Mouse (Mus musculus) midbrain, embryonic 11.5 days (tissue): ENCODE measurements around the gene Stbd1. TPM values are rescaled to one million over a fixed set of nuclear protein-coding genes. Genes with fewer than 3 reads are reported as not detected.

Source experiments
- ATAC-seq: fragments of 200-750 bp; cut with Nextera tagmentation; 2 replicates; pipeline ENCODE4 v1.8.0; 2017; ENCODE audit warnings: moderate TSS enrichment, moderate library complexity; ENCODE audit not compliant: low FRiP score
- DNase-seq: peaks from one replicate; pipeline ENCODE4 v3.0.0; 2015; ENCODE audit warnings: low spot score; ENCODE audit errors: missing footprints
- H3K27ac ChIP-seq: fragments of 300-500 bp; sonication (generic); 2 replicates; pipeline ENCODE4 v1.5.1; 2014; ENCODE audit warnings: low read depth, low read length
- H3K27me3 ChIP-seq: fragments of 300-500 bp; sonication (generic); 2 replicates; pipeline ENCODE4 v1.6.1; 2014; ENCODE audit warnings: mild to moderate bottlenecking, low read length, moderate library complexity, mixed read lengths; ENCODE audit not compliant: control insufficient read depth, insufficient read depth
- H3K36me3 ChIP-seq: fragments of 300-500 bp; sonication (generic); 2 replicates; pipeline ENCODE4 v1.6.1; 2014; ENCODE audit warnings: mild to moderate bottlenecking, low read length, moderate library complexity, mixed read lengths; ENCODE audit not compliant: control insufficient read depth, insufficient read depth
- H3K4me1 ChIP-seq: fragments of 300-500 bp; sonication (generic); 2 replicates; pipeline ENCODE4 v1.6.1; 2014; ENCODE audit warnings: low read length; ENCODE audit not compliant: control insufficient read depth, insufficient read depth
- H3K4me2 ChIP-seq: fragments of 300-500 bp; sonication (generic); 2 replicates; pipeline ENCODE4 v1.6.1; 2014; ENCODE audit warnings: mild to moderate bottlenecking, moderate library complexity
- H3K4me3 ChIP-seq: fragments of 300-500 bp; sonication (generic); 2 replicates; pipeline ENCODE4 v1.5.1; 2014; ENCODE audit warnings: low read depth, low read length
- H3K9ac ChIP-seq: fragments of 300-500 bp; sonication (generic); 2 replicates; pipeline ENCODE4 v1.6.1; 2014; ENCODE audit warnings: low read length
- H3K9me3 ChIP-seq: fragments of 300-500 bp; sonication (generic); 2 replicates; pipeline ENCODE4 v1.6.1; 2016; ENCODE audit warnings: low read length; ENCODE audit not compliant: control insufficient read depth
- WGBS: fragments of 180-500 bp; shearing (Covaris S2); extraction: QIAGEN DNeasy Blood & Tissue Kit; methylation state at CpG from one replicate; pipeline ENCODE4 v1.1.7; 2014; 5-methylcytosine and 5-hydroxymethylcytosine counted together
- polyA plus RNA-seq: library from polyadenylated mRNA; unstranded; fragments of >200 nt; fragmentation: Nextera tagmentation; extraction: Ambion mirVana; gene quantifications from 2 replicates; pipeline ENCODE4 v1.2.1, GENCODE M21; 2014

Gene Stbd1
- polyA plus RNA-seq, 1 experiment from 2014 or later, result 6.8 TPM

- Histone ChIP-seq H3K4me3 (no peak overlapping the region), H3K4me1 (no peaks in the 10 kb centered on the region), H3K27ac (no peak overlapping the region), H3K9me3 (no peaks in the 10 kb centered on the region), H3K9ac (no peak overlapping the region), H3K36me3 (no peaks in the 10 kb centered on the region), H3K4me2 (no peak overlapping the region), H3K27me3 (no peaks in the 10 kb centered on the region)
- DNase-seq (no peak), ATAC-seq (no peak)
- WGBS, result 92% methylated on average over 14 of the region's 14 CpGs
These were observed 23.3 kb upstream of the Stbd1 start for GRCm38 (mm10) chr5:92579559-92579958.

- ATAC-seq (no peak), DNase-seq (peak; percentile 76)
- Histone ChIP-seq H3K27ac (no peak overlapping the region), H3K9me3 (no peaks in the 10 kb centered on the region), H3K4me1 (no peaks in the 10 kb centered on the region), H3K36me3 (no peaks in the 10 kb centered on the region), H3K27me3 (no peaks in the 10 kb centered on the region), H3K4me3 (no peak overlapping the region), H3K4me2 (no peak overlapping the region), H3K9ac (no peak overlapping the region)
- WGBS, result 75% methylated on average over 10 of the region's 10 CpGs
These were observed 16.9 kb upstream of the Stbd1 start for GRCm38 (mm10) chr5:92585932-92586331.

- ATAC-seq (no peak), DNase-seq (peak; percentile 17)
- Histone ChIP-seq H3K4me3 (no peak overlapping the region), H3K4me2 (no peak overlapping the region), H3K9ac (no peak overlapping the region), H3K4me1 (no peaks in the 10 kb centered on the region), H3K9me3 (no peaks in the 10 kb centered on the region), H3K36me3 (no peaks in the 10 kb centered on the region), H3K27me3 (no peaks in the 10 kb centered on the region), H3K27ac (no peak overlapping the region)
- 83% methylated on average over 5 of the region's 5 CpGs for whole genome bisulfite sequencing
These were observed 7.8 kb upstream of the Stbd1 start for GRCm38 (mm10) chr5:92595026-92595425.

- no peak overlapping the region for H3K9ac ChIP-seq
- no peaks in the 10 kb centered on the region for H3K4me1 ChIP-seq
- no peaks in the 10 kb centered on the region for H3K36me3 ChIP-seq
- H3K9me3 ChIP-seq, result no peaks in the 10 kb centered on the region
- H3K4me2 ChIP-seq, result no peak overlapping the region
- DNase-seq (peak; percentile 77), ATAC-seq (no peak)
- H3K27ac ChIP-seq, result no peak overlapping the region
- WGBS, result 90% methylated on average over 8 of the region's 8 CpGs
- no peak overlapping the region for H3K4me3 ChIP-seq
- no peaks in the 10 kb centered on the region; the same call in none of the 2 replicates for H3K27me3 ChIP-seq
These were observed 6.0 kb upstream of the Stbd1 start for GRCm38 (mm10) chr5:92596865-92597264.

- 0 out of 2 replicates have a peak, but pooled peaks cover 2% of the 10 kb centered on the region for H3K4me1 ChIP-seq
- H3K27ac ChIP-seq, result no peak overlapping the region
These were observed 3.8 kb upstream of the Stbd1 start for GRCm38 (mm10) chr5:92599030-92599429.

GRCm38 (mm10) chr5:92604452-92605247, 1.8 kb downstream of the Stbd1 start:
- no peaks in the 10 kb centered on the region; the same call in none of the 2 replicates for H3K27me3 ChIP-seq
- no peak overlapping the region for H3K27ac ChIP-seq

More at GRCm38 (mm10) chr5:92599030-92599429, 3.8 kb upstream of the Stbd1 start:
- 89% methylated on average over 10 of the region's 10 CpGs for WGBS
- no peaks in the 10 kb centered on the region for H3K36me3 ChIP-seq
- H3K27me3 ChIP-seq, result no peaks in the 10 kb centered on the region; the same call in none of the 2 replicates
- H3K9me3 ChIP-seq, result no peaks in the 10 kb centered on the region
- H3K9ac ChIP-seq, result no peak overlapping the region
- no peak overlapping the region for H3K4me3 ChIP-seq
- DNase-seq (no peak), ATAC-seq (no peak)
- no peak overlapping the region for H3K4me2 ChIP-seq

GRCm38 (mm10) chr5:92607492-92608229, 4.8 kb downstream of the Stbd1 start:
- Histone ChIP-seq H3K9ac (no peak overlapping the region), H3K4me3 (no peak overlapping the region), H3K27ac (no peak overlapping the region), H3K9me3 (no peaks in the 10 kb centered on the region), H3K36me3 (no peaks in the 10 kb centered on the region), H3K4me2 (no peak overlapping the region), H3K4me1 (no peaks in the 10 kb centered on the region), H3K27me3 (no peaks in the 10 kb centered on the region)
- DNase-seq (no peak), ATAC-seq (no peak)
- WGBS, result 90% methylated on average over 5 of the region's 5 CpGs

More at GRCm38 (mm10) chr5:92604452-92605247, 1.8 kb downstream of the Stbd1 start:
- 86% methylated on average over 10 of the region's 10 CpGs for WGBS
- Histone ChIP-seq H3K4me1 (0 out of 2 replicates have a peak, but pooled peaks cover 2% of the 10 kb centered on the region), H3K36me3 (no peaks in the 10 kb centered on the region), H3K4me2 (no peak overlapping the region), H3K9ac (no peak overlapping the region), H3K9me3 (no peaks in the 10 kb centered on the region), H3K4me3 (no peak overlapping the region)
- DNase-seq (no peak), ATAC-seq (no peak)

GRCm38 (mm10) chr5:92612756-92613155, 9.9 kb downstream of the Stbd1 start:
- 80% methylated on average over 4 of the region's 4 CpGs for WGBS

GRCm38 (mm10) chr5:92621883-92622282, 19.0 kb downstream of the Stbd1 start:
- ATAC-seq (no peak), DNase-seq (no peak)
- Histone ChIP-seq H3K27ac (no peak overlapping the region), H3K9ac (no peak overlapping the region), H3K4me3 (no peak overlapping the region), H3K4me2 (no peak overlapping the region), H3K4me1 (no peaks in the 10 kb centered on the region), H3K9me3 (no peaks in the 10 kb centered on the region), H3K36me3 (no peaks in the 10 kb centered on the region), H3K27me3 (no peaks in the 10 kb centered on the region)
- WGBS, result 90% methylated on average over 5 of the region's 5 CpGs

More at GRCm38 (mm10) chr5:92612756-92613155, 9.9 kb downstream of the Stbd1 start:
- H3K4me3 ChIP-seq, result no peak overlapping the region
- H3K4me2 ChIP-seq, result no peak overlapping the region
- DNase-seq (peak; percentile 33), ATAC-seq (no peak)
- H3K4me1 ChIP-seq, result no peaks in the 10 kb centered on the region
- H3K36me3 ChIP-seq, result no peaks in the 10 kb centered on the region
- no peak overlapping the region for H3K27ac ChIP-seq
- no peaks in the 10 kb centered on the region for H3K9me3 ChIP-seq
- H3K9ac ChIP-seq, result no peak overlapping the region
- H3K27me3 ChIP-seq, result no peaks in the 10 kb centered on the region
